Mouse (Mus musculus) testis, adult 2 months (tissue): Measurements from ENCODE around the gene Lrrc45. TPM values are rescaled to one million over a fixed set of nuclear protein-coding genes. Genes with fewer than 3 reads are reported as not detected.
A peak's percentile ranks its signal among the peaks of the same experiment; 100 is the strongest.
"Not testable (repeated sequence)": the region's sequence is repeated elsewhere in the genome, so short reads cannot be mapped to it uniquely, and the experiment has no call there.

Source experiments
- H3K27ac ChIP-seq: fragments of 200-500 bp; 2 replicates; pipeline ENCODE4 v1.5.1; 2012; ENCODE audit warnings: low read depth, low read length; ENCODE audit not compliant: control insufficient read depth, insufficient read depth
- H3K27me3 ChIP-seq: fragments of 200-500 bp; 2 replicates; pipeline ENCODE4 v1.6.1; 2012; ENCODE audit warnings: mild to moderate bottlenecking, low read length, moderate library complexity; ENCODE audit not compliant: control insufficient read depth, insufficient read depth
- H3K36me3 ChIP-seq: fragments of 200-500 bp; 2 replicates; pipeline ENCODE4 v1.6.1; 2012; ENCODE audit warnings: mild to moderate bottlenecking, low read length; ENCODE audit not compliant: control insufficient read depth, insufficient read depth
- H3K4me1 ChIP-seq: fragments of 200-500 bp; 2 replicates; pipeline ENCODE4 v1.6.1; 2012; ENCODE audit warnings: low read length; ENCODE audit not compliant: control insufficient read depth, insufficient read depth
- H3K4me3 ChIP-seq: fragments of 200-500 bp; 2 replicates; pipeline ENCODE4 v1.5.1; 2012; ENCODE audit warnings: low read depth, mild to moderate bottlenecking, low read length, moderate library complexity, mixed read lengths; ENCODE audit not compliant: control insufficient read depth
- CTCF ChIP-seq: fragments of 200-500 bp; IDR thresholded peaks from 2 replicates; pipeline ENCODE4 v1.5.1; 2012; ENCODE audit warnings: low read depth, mild to moderate bottlenecking, inconsistent platforms, low read length, moderate library complexity; ENCODE audit not compliant: control insufficient read depth, insufficient read depth, insufficient replicate concordance
- POLR2A ChIP-seq: fragments of 200-500 bp; IDR thresholded peaks from 2 replicates; pipeline ENCODE4 v1.6.1; 2012; ENCODE audit warnings: low read depth, mild to moderate bottlenecking, inconsistent platforms, low read length, moderate library complexity; ENCODE audit not compliant: control insufficient read depth
- polyA plus RNA-seq: library from polyadenylated mRNA; depleted of rRNA; stranded (reverse); fragments of >200 nt; gene quantifications from 2 replicates; pipeline ENCODE4 v1.2.3, GENCODE M21; 2012; rRNA removed

Gene Lrrc45
- 10.7 and 12.3 TPM in 2 replicates for polyA plus RNA-seq

DNA sequence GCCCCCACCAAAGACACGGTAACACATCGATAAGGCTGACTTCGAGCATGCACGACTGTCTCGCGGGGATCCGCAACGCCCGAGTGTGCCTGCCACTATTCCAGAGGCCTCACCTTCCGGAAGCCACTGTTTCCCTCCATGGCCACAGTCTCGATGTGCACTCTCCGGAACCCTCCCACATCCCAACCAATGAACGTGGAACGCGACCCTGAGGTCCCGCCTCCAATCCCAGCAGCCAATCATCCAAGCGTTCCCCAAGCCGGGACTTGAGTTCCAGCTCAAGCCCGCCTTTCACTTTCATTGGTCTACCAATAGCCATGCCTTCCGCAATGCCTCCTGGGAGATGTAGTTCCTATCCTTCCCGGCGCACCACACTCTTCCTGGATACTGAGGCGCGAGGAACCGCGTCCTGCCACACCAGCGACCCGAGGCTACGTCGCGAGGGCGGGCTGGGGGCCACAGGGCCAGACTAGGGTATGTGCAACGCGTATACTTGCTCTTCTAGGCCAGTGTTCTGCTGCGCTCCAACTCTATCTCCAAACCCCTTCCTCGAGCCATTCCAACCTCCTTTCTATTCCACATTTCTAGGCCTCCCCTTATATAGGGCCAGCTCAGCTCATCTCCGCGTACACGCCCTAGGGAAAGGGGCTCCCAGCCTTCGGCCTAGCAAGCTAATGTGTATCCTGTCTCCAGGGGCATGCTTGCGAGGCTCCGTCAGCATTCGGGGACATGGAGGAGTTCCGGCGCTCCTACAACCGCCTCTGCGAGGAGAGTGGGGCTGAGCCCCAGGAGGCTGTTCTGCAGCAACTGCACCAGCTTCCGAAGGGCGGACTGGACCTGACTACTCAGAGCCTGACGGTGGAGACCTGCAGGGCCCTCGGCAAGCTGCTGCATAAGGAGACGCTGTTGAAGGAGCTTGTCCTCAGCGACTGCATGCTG is at the start of gene Lrrc45, which contains the start of gene Cenpx:
Gene Lrrc45, plus strand, starts transcription at position 346 of the 939 bp plus-strand sequence.
Gene Cenpx, minus strand, starts transcription at position 159 of the 939 bp plus-strand sequence.
- no peaks in the 10 kb centered on the region for H3K27me3 ChIP-seq
- H3K4me3 ChIP-seq = peak within 1 kb of the TSS; percentile 88
- H3K4me1 ChIP-seq = peaks cover 22% of the 10 kb centered on the region
- TF ChIP-seq CTCF (no peak; the same call in 1 of the 2 replicates), POLR2A (peak; percentile 66; the same call in 1 of the 2 replicates)
- peak within 1 kb of the TSS; percentile 57 for H3K27ac ChIP-seq
- no peaks in the 10 kb centered on the region for H3K36me3 ChIP-seq

DNA sequence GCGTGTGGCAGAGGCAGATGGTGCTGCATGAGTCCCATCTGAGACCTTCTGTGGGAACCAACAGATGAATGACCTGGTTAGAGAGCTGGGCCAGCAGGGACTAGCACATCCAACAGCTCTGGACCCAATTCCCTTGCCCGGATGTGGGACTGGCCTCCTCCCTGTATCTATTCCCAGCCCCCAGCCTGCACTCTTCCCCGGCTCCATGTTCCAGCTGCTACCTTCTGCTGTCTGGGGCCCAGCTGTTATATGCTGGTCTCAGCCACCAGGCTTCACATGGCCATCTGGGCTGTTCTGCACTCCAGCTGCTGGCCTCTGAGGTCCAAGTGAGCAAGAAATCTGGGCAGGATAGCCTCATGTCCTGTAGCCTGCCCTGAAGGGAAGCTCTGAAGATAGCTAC is 48.3 kb upstream of the Lrrc45 start:
- no peak overlapping the region for H3K27ac ChIP-seq

DNA sequence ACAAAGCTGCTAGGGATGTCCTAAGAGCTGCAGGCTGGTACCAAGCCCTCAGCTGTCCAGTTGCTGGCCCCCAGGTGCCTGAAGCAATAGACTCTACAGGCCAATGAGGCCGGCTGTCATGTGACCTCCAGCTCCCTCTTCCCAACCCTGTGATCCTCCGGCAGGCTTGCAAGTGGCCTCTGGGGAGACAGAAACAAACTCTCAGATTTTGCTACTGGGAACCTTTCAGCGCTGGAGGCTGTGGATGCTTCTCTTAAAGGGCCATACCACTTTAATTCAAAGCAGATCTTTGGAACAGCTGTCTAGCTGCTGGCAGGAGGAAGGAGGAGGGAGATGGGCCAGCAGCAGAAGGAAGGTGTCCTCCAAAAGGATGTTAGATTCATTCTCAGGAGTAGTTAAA is 47.1 kb upstream of the Lrrc45 start:
- TF ChIP-seq CTCF (no peak), POLR2A (no peak)
- no peaks in the 10 kb centered on the region for H3K27me3 ChIP-seq
- no peak overlapping the region for H3K27ac ChIP-seq
- no peaks in the 10 kb centered on the region for H3K36me3 ChIP-seq
- no peak overlapping the region for H3K4me3 ChIP-seq
- H3K4me1 ChIP-seq = no peaks in the 10 kb centered on the region

More for the DNA sequence above, 48.3 kb upstream of the Lrrc45 start:
- Histone ChIP-seq H3K36me3 (no peaks in the 10 kb centered on the region), H3K27me3 (no peaks in the 10 kb centered on the region; the same call in 1 of the 2 replicates), H3K4me1 (peaks cover 4% of the 10 kb centered on the region), H3K4me3 (no peak overlapping the region)
- TF ChIP-seq POLR2A = no peak
- TF ChIP-seq CTCF = no peak

DNA sequence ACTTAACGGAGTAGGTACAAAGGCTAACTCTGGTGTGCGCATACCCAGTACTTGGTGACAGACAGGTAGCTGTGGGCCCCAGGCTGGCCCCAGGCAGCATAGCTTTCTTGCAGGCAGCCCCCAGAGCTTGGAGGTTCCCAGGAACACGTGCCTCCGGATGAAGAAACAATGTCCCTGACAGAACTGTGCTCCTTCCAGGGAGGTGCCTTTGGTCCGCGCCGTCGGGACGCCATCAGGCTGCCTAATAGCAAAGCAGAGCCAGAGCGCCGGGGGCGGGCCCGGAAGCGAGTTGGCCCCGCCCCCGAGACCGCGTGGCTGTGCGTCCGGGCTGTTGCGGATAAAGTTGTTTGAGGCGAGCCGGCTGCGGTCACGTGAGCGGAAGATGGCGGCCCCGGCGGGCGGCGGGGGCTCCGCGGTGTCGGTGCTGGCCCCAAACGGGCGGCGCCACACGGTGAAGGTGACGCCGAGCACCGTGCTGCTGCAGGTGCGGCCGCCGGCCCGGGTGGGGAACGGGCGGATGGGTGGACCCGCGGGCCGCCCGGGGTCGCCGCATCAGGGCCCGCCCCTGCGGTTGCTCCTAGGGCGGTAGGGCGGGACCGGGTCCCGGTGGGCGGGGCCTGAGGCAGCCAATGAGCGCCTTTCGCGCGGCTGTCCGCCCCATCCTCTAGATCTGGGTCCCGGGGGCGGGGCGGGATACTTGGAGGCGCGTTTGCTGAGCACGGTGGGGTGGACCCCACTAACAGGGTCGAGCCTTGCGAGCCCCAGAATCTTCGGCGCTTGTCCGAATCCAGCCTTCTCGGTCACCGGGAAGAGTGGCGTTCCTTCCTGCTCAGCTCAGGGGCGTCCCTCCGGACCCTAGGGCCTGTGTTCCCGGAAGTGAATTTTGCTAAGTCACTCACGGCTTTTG is 40.8 kb upstream of the Lrrc45 start, which contains the start of gene Aspscr1:
Gene Aspscr1, plus strand, starts transcription at position 287 of the 907 bp plus-strand sequence.
- TF ChIP-seq POLR2A (peak; percentile 62), CTCF (no peak)
- peak within 1 kb of the TSS; percentile 92 for H3K27ac ChIP-seq
- H3K27me3 ChIP-seq = no peaks in the 10 kb centered on the region
- H3K36me3 ChIP-seq = no peaks in the 10 kb centered on the region
- peaks cover 7% of the 10 kb centered on the region for H3K4me1 ChIP-seq
- H3K4me3 ChIP-seq = peak within 1 kb of the TSS; percentile 88

DNA sequence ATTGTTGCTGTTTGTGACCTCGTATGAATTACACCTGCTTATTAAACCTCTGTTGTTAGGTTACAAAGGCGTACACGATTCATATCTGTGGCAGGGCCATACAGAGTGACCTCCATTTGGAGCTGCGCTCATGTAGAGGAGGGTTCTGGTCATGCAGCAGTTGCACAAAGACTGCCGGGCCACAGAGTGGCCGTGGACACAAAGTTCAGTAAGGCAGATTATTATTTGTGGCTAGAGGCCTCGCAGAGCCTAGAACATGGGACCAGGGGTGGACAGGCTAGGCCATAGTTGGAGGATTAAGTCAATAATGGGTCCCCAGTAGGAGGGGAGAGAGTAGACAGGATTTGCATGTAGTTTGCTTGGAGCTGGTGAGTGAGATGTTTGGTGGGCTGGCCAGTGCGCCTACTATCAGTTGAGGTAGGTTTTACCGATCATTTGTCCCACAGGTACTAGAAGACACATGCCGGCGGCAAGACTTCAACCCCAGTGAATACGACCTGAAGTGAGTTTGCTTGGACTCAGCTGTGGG is 40.1 kb upstream of the Lrrc45 start:
- H3K4me1 ChIP-seq = peaks cover 7% of the 10 kb centered on the region
- H3K36me3 ChIP-seq = no peaks in the 10 kb centered on the region
- peak overlapping the region; percentile 88 for H3K4me3 ChIP-seq
- no peaks in the 10 kb centered on the region for H3K27me3 ChIP-seq
- TF ChIP-seq CTCF (no peak), POLR2A (no peak)
- H3K27ac ChIP-seq = peak overlapping the region; percentile 78

DNA sequence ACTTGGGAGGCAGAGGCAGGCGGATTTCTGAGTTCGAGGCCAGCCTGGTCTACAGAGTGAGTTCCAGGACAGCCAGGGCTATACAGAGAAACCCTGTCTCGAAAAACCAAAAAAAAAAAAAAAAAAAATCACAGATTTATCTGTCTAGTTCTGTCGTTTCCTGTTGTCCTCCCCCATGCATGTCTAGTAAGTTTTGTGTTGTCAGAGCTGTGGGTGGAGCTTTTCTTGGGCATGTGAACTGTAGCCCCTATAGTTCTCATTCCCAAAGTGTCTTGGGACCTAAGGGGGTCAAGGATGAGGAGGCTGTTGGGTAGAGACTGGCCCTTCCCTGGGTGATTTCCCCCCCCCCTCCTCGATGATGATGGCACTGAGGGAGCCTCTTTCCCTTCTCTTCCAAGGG is 37.9 kb upstream of the Lrrc45 start:
- H3K4me3 ChIP-seq, H3K36me3 ChIP-seq, H3K27me3 ChIP-seq, H3K4me1 ChIP-seq, H3K27ac ChIP-seq: not testable (repeated sequence)

DNA sequence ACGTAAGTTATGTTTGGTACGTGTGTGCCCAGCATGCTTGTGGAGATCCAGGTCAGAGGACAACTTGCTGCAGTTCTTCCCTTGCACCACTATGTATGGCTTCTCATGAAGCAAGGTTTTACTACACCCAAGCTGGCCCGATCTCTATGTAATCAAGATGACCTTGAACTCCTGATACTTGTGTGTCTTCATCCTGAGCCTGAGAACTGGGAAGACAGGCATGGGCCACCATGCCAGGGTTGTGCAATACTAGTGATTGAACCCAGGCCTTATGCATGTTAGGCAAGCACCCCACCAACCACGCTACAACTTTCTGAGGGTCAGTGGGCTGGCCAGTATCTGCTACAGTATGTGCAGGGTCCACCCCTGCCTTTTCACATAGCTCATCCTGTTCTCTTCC is 36.8 kb upstream of the Lrrc45 start:
- Histone ChIP-seq H3K27ac (no peak overlapping the region), H3K27me3 (no peaks in the 10 kb centered on the region), H3K4me1 (peaks cover 7% of the 10 kb centered on the region), H3K4me3 (no peak overlapping the region), H3K36me3 (no peaks in the 10 kb centered on the region)
- no peak for TF ChIP-seq CTCF
- TF ChIP-seq POLR2A = no peak
